ENCODE assay signal across 26 mouse cellular contexts in genomic region chr15:83244371-83244770, GRCm38 (mm10). TPM values are rescaled to one million over a fixed set of nuclear protein-coding genes. Genes with fewer than 3 reads are reported as not detected.
"Had no signal": no experiment of that assay in that cellular context is flagged by ENCODE, and none has a peak within 500 bp of the region (broad histone marks: within the 10 kb centered on the region; RNA-seq: fewer than 3 reads in every experiment).

No protein-coding gene starts in this region.

- H3K27ac ChIP-seq: heart, embryonic 10.5 days; hindbrain, embryonic 10.5 days; hindbrain, embryonic 12.5 days; hindbrain, embryonic 14.5 days; intestine, embryonic 15.5 days; layer of hippocampus, adult 2 months; left cerebral cortex, adult 2 months; limb, embryonic 10.5 days; limb, embryonic 12.5 days; liver, embryonic 13.5 days; liver, embryonic 15.5 days had no signal

- H3K4me1 ChIP-seq: heart, embryonic 12.5 days; hindbrain, embryonic 10.5 days; hindbrain, embryonic 12.5 days; limb, embryonic 10.5 days; limb, embryonic 12.5 days; liver, embryonic 15.5 days had no signal

- H3K9me3 ChIP-seq: heart, embryonic 10.5 days; heart, embryonic 12.5 days; hindbrain, embryonic 10.5 days; hindbrain, embryonic 12.5 days; intestine, embryonic 15.5 days; limb, embryonic 10.5 days; limb, embryonic 12.5 days; liver, embryonic 13.5 days; liver, embryonic 15.5 days had no signal

- H3K36me3 ChIP-seq: heart, embryonic 10.5 days; heart, embryonic 12.5 days; hindbrain, embryonic 10.5 days; hindbrain, embryonic 12.5 days; intestine, embryonic 15.5 days; limb, embryonic 10.5 days; limb, embryonic 12.5 days; liver, embryonic 13.5 days; liver, embryonic 15.5 days had no signal

- H3K9ac ChIP-seq: heart, embryonic 12.5 days; hindbrain, embryonic 12.5 days; hindbrain, embryonic 14.5 days; intestine, embryonic 15.5 days; limb, embryonic 12.5 days; liver, embryonic 13.5 days; liver, embryonic 15.5 days had no signal

- H3K4me2 ChIP-seq: heart, embryonic 12.5 days; hindbrain, embryonic 12.5 days; hindbrain, embryonic 14.5 days; intestine, embryonic 15.5 days; limb, embryonic 12.5 days; liver, embryonic 11.5 days; liver, embryonic 13.5 days; liver, embryonic 15.5 days had no signal

- ATAC-seq: hindbrain, embryonic 16.5 days; inflammation-experienced regulatory T-cells, adult 6 months; intestine, embryonic 15.5 days; intestine, postnatal 0 days had no signal

- DNase-seq: gastrocnemius, postnatal 14 days; heart, adult 18-20 months; heart, postnatal 10 days; heart, postnatal 4 days; kidney, adult 18-20 months; kidney, adult 8-10 months; kidney, postnatal 10 days; kidney, postnatal 4 days; liver; liver, embryonic 13.5 days had no signal

- H3K27me3 ChIP-seq: intestine, embryonic 15.5 days had no signal

- H3K4me3 ChIP-seq: heart, embryonic 10.5 days; heart, embryonic 12.5 days; hindbrain, embryonic 10.5 days; hindbrain, embryonic 12.5 days; intestine, embryonic 15.5 days; layer of hippocampus, adult 2 months; left cerebral cortex, adult 2 months; limb, embryonic 10.5 days; limb, embryonic 12.5 days; liver, embryonic 13.5 days; liver, embryonic 15.5 days had no signal

RNA-seq across cellular contexts. Expression of gene A4galt, which starts 7.2 kb away (rescaled TPM):
- total RNA-seq: granulocyte monocyte progenitor cell, adult 5-6 weeks had no signal
- polyA plus RNA-seq: heart, embryonic 10.5 days; inflammation-experienced regulatory T-cells, adult 6 months; limb, embryonic 10.5 days had no signal
